In genomic region chr13:56609103-56609856, GRCm38 (mm10) we compare ENCODE assay signal across 8 mouse cellular contexts. TPM values are rescaled to one million over a fixed set of nuclear protein-coding genes. Genes with fewer than 3 reads are reported as not detected.
A peak's percentile ranks its signal among the peaks of the same experiment; 100 is the strongest.
DNase-seq lines count a peak whose midpoint lies in the region; ATAC-seq and TF ChIP-seq lines count a peak whose summit lies in the region.

TSS of gene Tgfbi (plus strand) at chr13:56609523.

- TF ChIP-seq CTCF in liver, postnatal 0 days (IDR thresholded peaks at IDR 0.05; ENCODE audit: low read depth), result no peak

- no peaks in the 10 kb centered on the region for H3K9me3 ChIP-seq in intestine, embryonic 16.5 days (ENCODE audit: control insufficient read depth, low read length)
- H3K9me3 ChIP-seq in liver, postnatal 0 days (ENCODE audit: low read length), result no peaks in the 10 kb centered on the region
- H3K9me3 ChIP-seq in neural tube, embryonic 12.5 days, result no peaks in the 10 kb centered on the region

- H3K27me3 ChIP-seq in intestine, embryonic 16.5 days (replicated peaks; ENCODE audit: control insufficient read depth, insufficient read depth, low read length), result 0 out of 2 replicates have a peak, but pooled peaks cover 3% of the 10 kb centered on the region
- H3K27me3 ChIP-seq in liver, postnatal 0 days (ENCODE audit: insufficient read depth, low read length), result 0 out of 2 replicates have a peak, but pooled peaks cover 11% of the 10 kb centered on the region
- peaks cover 16% of the 10 kb centered on the region for H3K27me3 ChIP-seq in neural tube, embryonic 12.5 days (replicated peaks)

- H3K36me3 ChIP-seq in intestine, embryonic 16.5 days (ENCODE audit: control insufficient read depth, insufficient read depth, low read length), result no peaks in the 10 kb centered on the region
- no peaks in the 10 kb centered on the region for H3K36me3 ChIP-seq in liver, postnatal 0 days (replicated peaks; ENCODE audit: insufficient read depth, low read length)
- no peaks in the 10 kb centered on the region for H3K36me3 ChIP-seq in neural tube, embryonic 12.5 days

- peak within 1 kb of the TSS; percentile 68 for H3K4me3 ChIP-seq in intestine, embryonic 16.5 days (ENCODE audit: low read length)
- peak within 1 kb of the TSS; percentile 55 for H3K4me3 ChIP-seq in liver, postnatal 0 days (ENCODE audit: low read depth, low read length)
- H3K4me3 ChIP-seq in neural tube, embryonic 12.5 days, result peak within 1 kb of the TSS; percentile 44

- TF ChIP-seq EP300 in liver, postnatal 0 days (IDR thresholded peaks at IDR 0.05; ENCODE audit: low read depth), result no peak

- peak within 1 kb of the TSS; percentile 49 for H3K27ac ChIP-seq in intestine, embryonic 16.5 days (ENCODE audit: low read length)
- H3K27ac ChIP-seq in liver, postnatal 0 days (ENCODE audit: low read depth), result no peak within 1 kb of the TSS
- H3K27ac ChIP-seq in neural tube, embryonic 12.5 days, result no peak within 1 kb of the TSS

- peak within 1 kb of the TSS; percentile 86 for H3K9ac ChIP-seq in intestine, embryonic 16.5 days (ENCODE audit: low read depth, low read length)
- peak within 1 kb of the TSS; percentile 58 for H3K9ac ChIP-seq in liver, postnatal 0 days (replicated peaks)
- H3K9ac ChIP-seq in neural tube, embryonic 12.5 days, result peak within 1 kb of the TSS; percentile 68

- 2% methylated on average over 36 of the region's 36 CpGs for WGBS in intestine, embryonic 16.5 days
- WGBS in liver, postnatal 0 days (ENCODE audit: insufficient replicate concordance), result 4% methylated on average over 24 of the region's 36 CpGs
- 3% methylated on average over 36 of the region's 36 CpGs for WGBS in neural tube, embryonic 12.5 days

- peak; percentile 54 for ATAC-seq in granulocyte monocyte progenitor cell, adult 5-6 weeks (replicated peaks; ENCODE audit: poor library complexity, severe bottlenecking)
- ATAC-seq in intestine, embryonic 16.5 days, result peak; percentile 81
- peak; percentile 48 for ATAC-seq in liver, postnatal 0 days
- ATAC-seq in neural tube, embryonic 12.5 days (ENCODE audit: low FRiP score, low read depth), result peak; percentile 65; the same call in 1 of the 2 replicates

- DNase-seq in right cerebral cortex, adult 2 months (ENCODE audit: low spot score in 2 of 2), result peak; percentile 27 to 34
- no peak for DNase-seq in right cerebral cortex, postnatal 25 days
- DNase-seq in embryo, embryonic 11 days, result peak; percentile 86
- peak; percentile 53 for DNase-seq in liver, postnatal 0 days
- no peak for DNase-seq in c-Kit-positive CD71-positive TER-119-positive erythroid progenitor cells, embryonic 14.5 days (ENCODE audit: low spot score)

- H3K4me1 ChIP-seq in intestine, embryonic 16.5 days (ENCODE audit: control insufficient read depth, insufficient read depth, low read length), result peaks cover 52% of the 10 kb centered on the region
- H3K4me1 ChIP-seq in liver, postnatal 0 days (ENCODE audit: insufficient read depth), result peaks cover 26% of the 10 kb centered on the region
- H3K4me1 ChIP-seq in neural tube, embryonic 12.5 days, result peaks cover 21% of the 10 kb centered on the region

- H3K4me2 ChIP-seq in intestine, embryonic 16.5 days (ENCODE audit: low read depth, low read length), result peak within 1 kb of the TSS; percentile 100
- H3K4me2 ChIP-seq in liver, postnatal 0 days (ENCODE audit: low read depth, low read length), result peak within 1 kb of the TSS; percentile 87
- peak within 1 kb of the TSS; percentile 97 for H3K4me2 ChIP-seq in neural tube, embryonic 12.5 days (replicated peaks)

RNA-seq across cellular contexts. Expression of gene Tgfbi, which starts in this region (rescaled TPM):
- total RNA-seq in granulocyte monocyte progenitor cell, adult 5-6 weeks (2014; fragmentation: Nextera tagmentation), result 10.1 and 15.3 TPM in 2 replicates
- total RNA-seq in granulocyte monocyte progenitor cell, adult 5-6 weeks (2017), result 15.6 and 21.7 TPM in 2 replicates
- polyA plus RNA-seq in intestine, embryonic 16.5 days (2015; fragmentation: Nextera tagmentation; extraction: Ambion mirVana), result 122 and 124 TPM in 2 replicates
- 24.9 and 26.8 TPM in 2 replicates for polyA plus RNA-seq in liver, postnatal 0 days (2015; fragmentation: Nextera tagmentation; extraction: Ambion mirVana)
- polyA plus RNA-seq in neural tube, embryonic 12.5 days (2016; fragmentation: Nextera tagmentation; extraction: Ambion mirVana), result 38.8 and 39.9 TPM in 2 replicates

Comparison
In these comparisons a context has a peak if more than half of its experiments do, and no peak if none do; other contexts are left out.
1. DNase-seq: peak in right cerebral cortex, adult 2 months (2 of 2), embryo, embryonic 11 days (single experiment) and liver, postnatal 0 days (single experiment); none in right cerebral cortex, postnatal 25 days (single experiment) and c-Kit-positive CD71-positive TER-119-positive erythroid progenitor cells, embryonic 14.5 days (single experiment).
2. Peak in every context shown above with its lines, with median percentiles within 50 percentile points of each other: ATAC-seq, H3K4me2 ChIP-seq, H3K4me3 ChIP-seq and H3K9ac ChIP-seq.